Mouse (Mus musculus) C2C12 (cell line): ENCODE data around the gene Glt28d2.

ENCODE experiments used
- CTCF ChIP-seq: IDR thresholded peaks from one replicate; pipeline ENCODE4 v1.5.1; 2011; ENCODE audit not compliant: control insufficient read depth, insufficient read depth, insufficient read length
- USF1 ChIP-seq: IDR thresholded peaks from one replicate; pipeline ENCODE4 v1.6.1; 2011; ENCODE audit warnings: low read depth, mild to moderate bottlenecking, control low read depth, moderate library complexity

DNA sequence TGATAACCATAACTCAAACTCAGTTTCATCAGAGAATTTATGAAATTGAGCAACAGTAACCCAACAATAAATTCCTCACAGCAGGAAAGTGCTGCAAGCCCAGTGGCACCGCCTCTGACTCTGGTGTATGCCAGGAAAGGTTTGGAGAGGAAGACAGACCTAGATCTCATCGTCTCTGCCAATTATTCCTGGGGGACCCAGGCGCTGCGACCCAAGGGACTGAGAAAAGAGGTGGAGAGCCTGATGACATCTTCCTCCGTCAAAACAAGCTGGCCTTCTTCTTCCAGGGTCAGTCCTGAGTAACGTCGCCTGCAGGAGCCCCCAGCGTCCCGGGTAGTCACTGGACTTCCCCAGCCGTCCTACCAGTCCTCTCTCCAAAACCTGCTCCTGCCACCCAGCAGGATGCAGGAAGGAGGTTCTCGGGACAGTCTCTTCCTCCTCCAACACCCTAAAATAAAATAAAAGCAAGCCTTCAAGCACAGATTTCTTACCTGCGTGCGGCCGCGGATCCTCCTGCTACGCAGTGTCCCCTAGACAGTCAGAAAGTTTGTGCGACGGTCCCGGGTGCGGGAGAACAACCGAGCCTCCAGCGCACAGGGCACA is 579 bp downstream of the Glt28d2 start:
- TF ChIP-seq USF1, result no peak
- no peak for TF ChIP-seq CTCF
